Comparison of ENCODE assay signal across 31 mouse cellular contexts in the genomic region with DNA sequence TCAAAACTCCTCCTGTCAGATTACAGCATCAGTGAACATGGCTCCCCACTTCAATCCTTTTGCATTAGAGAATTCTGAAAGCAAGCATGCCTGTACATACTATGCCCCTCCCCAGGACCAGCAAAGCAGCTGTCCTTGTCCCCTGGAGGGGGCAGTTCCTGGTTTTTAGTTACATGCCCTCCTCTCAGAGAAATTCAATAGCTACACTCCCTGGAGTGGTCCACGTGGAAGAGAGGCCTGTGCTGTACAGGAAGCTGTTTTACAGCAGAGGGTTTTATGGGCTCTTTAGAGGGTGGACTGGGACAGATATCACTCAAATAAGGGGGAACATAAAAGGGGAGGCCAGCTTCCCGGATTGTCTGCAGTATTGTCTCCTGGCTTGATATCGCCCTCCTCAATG.
DNase-seq lines count a peak whose midpoint lies in the region; ATAC-seq lines count a peak whose summit lies in the region.
"Had no signal": no experiment of that assay in that cellular context is flagged by ENCODE, and none has a peak within 500 bp of the region (broad histone marks: within the 10 kb centered on the region; RNA-seq: fewer than 3 reads in every experiment).

No protein-coding gene starts in this region.

- DNase-seq in kidney, postnatal 4 days = no peak
- peak; percentile 43 for DNase-seq in embryonic facial prominence, embryonic 11.5 days (ENCODE audit: low spot score)
- DNase-seq in limb, embryonic 10.5 days (ENCODE audit: low spot score) = no peak
- no peak for DNase-seq in adrenal gland, adult 8-10 months
- no peak for DNase-seq in forebrain, embryonic 14.5 days (ENCODE audit: low spot score)
- DNase-seq: adrenal gland, postnatal 25 days; cerebellum, adult 11-12 months; cerebellum, adult 9-11 months; gastrocnemius, postnatal 25 days; heart, adult 11 months; heart, postnatal 4 days; kidney, postnatal 25 days; layer of hippocampus, postnatal 36 days; left cerebral cortex, postnatal 4 days; liver, embryonic 13.5 days; lung, adult 18-20 months; lung, postnatal 4 days; thymus, postnatal 4 days had no signal

- no peak overlapping the region for H3K4me2 ChIP-seq in kidney, embryonic 14.5 days (replicated peaks; ENCODE audit: low read depth, low read length)
- no peak overlapping the region for H3K4me2 ChIP-seq in embryonic facial prominence, embryonic 11.5 days (ENCODE audit: low read depth, low read length)
- no peak overlapping the region for H3K4me2 ChIP-seq in limb, embryonic 15.5 days
- no peak overlapping the region for H3K4me2 ChIP-seq in forebrain, embryonic 14.5 days (ENCODE audit: low read length)
- H3K4me2 ChIP-seq: embryonic facial prominence, embryonic 15.5 days; forebrain, embryonic 13.5 days; hindbrain, embryonic 13.5 days; liver, embryonic 13.5 days; midbrain, embryonic 13.5 days; neural tube, embryonic 13.5 days had no signal

- H3K4me1 ChIP-seq in kidney, embryonic 14.5 days (ENCODE audit: control insufficient read depth, insufficient read depth, low read length) = no peaks in the 10 kb centered on the region
- H3K4me1 ChIP-seq in embryonic facial prominence, embryonic 11.5 days (ENCODE audit: control insufficient read depth, insufficient read depth, low read length) = no peaks in the 10 kb centered on the region; the same call in 1 of the 2 replicates
- peaks cover 9% of the 10 kb centered on the region for H3K4me1 ChIP-seq in limb, embryonic 10.5 days
- peaks cover 4% of the 10 kb centered on the region; the same call in 1 of the 2 replicates for H3K4me1 ChIP-seq in limb, embryonic 15.5 days
- 0 out of 2 replicates have a peak, but pooled peaks cover 3% of the 10 kb centered on the region for H3K4me1 ChIP-seq in forebrain, embryonic 14.5 days (ENCODE audit: control insufficient read depth, insufficient read depth, low read length)
- H3K4me1 ChIP-seq: embryonic facial prominence, embryonic 15.5 days; hindbrain, embryonic 13.5 days; liver, embryonic 13.5 days; megakaryocyte, embryonic 14.5 days; neural tube, embryonic 13.5 days had no signal

- no peak overlapping the region for H3K4me3 ChIP-seq in kidney, embryonic 14.5 days (ENCODE audit: low read length)
- no peak overlapping the region for H3K4me3 ChIP-seq in embryonic facial prominence, embryonic 11.5 days (ENCODE audit: low read depth, low read length)
- no peak overlapping the region for H3K4me3 ChIP-seq in limb, embryonic 10.5 days
- H3K4me3 ChIP-seq in limb, embryonic 15.5 days = no peak overlapping the region
- no peak overlapping the region for H3K4me3 ChIP-seq in forebrain, embryonic 14.5 days (ENCODE audit: low read depth, low read length)
- H3K4me3 ChIP-seq: embryonic facial prominence, embryonic 15.5 days; forebrain, embryonic 13.5 days; heart, embryonic 10.5 days; hindbrain, embryonic 13.5 days; layer of hippocampus, adult 2 months; liver, embryonic 13.5 days; megakaryocyte, embryonic 14.5 days; midbrain, embryonic 13.5 days; neural tube, embryonic 13.5 days had no signal

- H3K9ac ChIP-seq in kidney, embryonic 14.5 days (ENCODE audit: low read depth, low read length) = no peak overlapping the region
- H3K9ac ChIP-seq in embryonic facial prominence, embryonic 11.5 days (replicated peaks; ENCODE audit: low read length) = no peak overlapping the region
- no peak overlapping the region for H3K9ac ChIP-seq in limb, embryonic 15.5 days
- H3K9ac ChIP-seq in forebrain, embryonic 14.5 days (ENCODE audit: low read length) = no peak overlapping the region
- H3K9ac ChIP-seq: embryonic facial prominence, embryonic 15.5 days; forebrain, embryonic 13.5 days; hindbrain, embryonic 13.5 days; liver, embryonic 13.5 days; midbrain, embryonic 13.5 days; neural tube, embryonic 13.5 days had no signal

- 23% methylated on average over 3 of the region's 3 CpGs for WGBS in kidney, embryonic 14.5 days
- 62% methylated on average over 3 of the region's 3 CpGs for WGBS in embryonic facial prominence, embryonic 11.5 days
- WGBS in limb, embryonic 10.5 days = 58% methylated on average over 3 of the region's 3 CpGs
- 21% methylated on average over 3 of the region's 3 CpGs for WGBS in limb, embryonic 15.5 days
- WGBS in forebrain, embryonic 14.5 days = 78% methylated on average over 3 of the region's 3 CpGs

- H3K9me3 ChIP-seq in kidney, embryonic 14.5 days (ENCODE audit: control insufficient read depth, low read length) = no peaks in the 10 kb centered on the region
- no peaks in the 10 kb centered on the region for H3K9me3 ChIP-seq in embryonic facial prominence, embryonic 11.5 days (replicated peaks; ENCODE audit: control insufficient read depth, low read length)
- no peaks in the 10 kb centered on the region for H3K9me3 ChIP-seq in limb, embryonic 10.5 days (replicated peaks)
- no peaks in the 10 kb centered on the region for H3K9me3 ChIP-seq in limb, embryonic 15.5 days
- H3K9me3 ChIP-seq in forebrain, embryonic 14.5 days (replicated peaks; ENCODE audit: control insufficient read depth, low read length) = no peaks in the 10 kb centered on the region
- H3K9me3 ChIP-seq: embryonic facial prominence, embryonic 15.5 days; forebrain, embryonic 13.5 days; heart, embryonic 10.5 days; hindbrain, embryonic 13.5 days; liver, embryonic 13.5 days; midbrain, embryonic 13.5 days; neural tube, embryonic 13.5 days had no signal

- H3K36me3 ChIP-seq in kidney, embryonic 14.5 days (ENCODE audit: control insufficient read depth, insufficient read depth, low read length) = no peaks in the 10 kb centered on the region
- H3K36me3 ChIP-seq in embryonic facial prominence, embryonic 11.5 days (replicated peaks; ENCODE audit: control insufficient read depth, insufficient read depth, low read depth, low read length) = no peaks in the 10 kb centered on the region
- H3K36me3 ChIP-seq in limb, embryonic 10.5 days = no peaks in the 10 kb centered on the region
- H3K36me3 ChIP-seq in limb, embryonic 15.5 days = no peaks in the 10 kb centered on the region
- H3K36me3 ChIP-seq in forebrain, embryonic 14.5 days (ENCODE audit: control insufficient read depth, insufficient read depth, low read length) = no peaks in the 10 kb centered on the region
- H3K36me3 ChIP-seq: embryonic facial prominence, embryonic 15.5 days; heart, embryonic 10.5 days; hindbrain, embryonic 13.5 days; liver, embryonic 13.5 days; midbrain, embryonic 13.5 days; neural tube, embryonic 13.5 days had no signal

- no peak overlapping the region for H3K27ac ChIP-seq in kidney, embryonic 14.5 days (ENCODE audit: low read depth, low read length)
- no peak overlapping the region for H3K27ac ChIP-seq in embryonic facial prominence, embryonic 11.5 days (replicated peaks; ENCODE audit: low read depth, low read length)
- H3K27ac ChIP-seq in limb, embryonic 10.5 days = peak overlapping the region; percentile 2; the same call in 1 of the 2 replicates
- H3K27ac ChIP-seq in limb, embryonic 15.5 days = no peak overlapping the region
- H3K27ac ChIP-seq in forebrain, embryonic 14.5 days (ENCODE audit: low read depth, low read length) = no peak overlapping the region
- H3K27ac ChIP-seq: embryonic facial prominence, embryonic 15.5 days; forebrain, embryonic 13.5 days; heart, embryonic 10.5 days; hindbrain, embryonic 13.5 days; layer of hippocampus, adult 2 months; liver, embryonic 13.5 days; midbrain, embryonic 13.5 days; neural tube, embryonic 13.5 days had no signal

- ATAC-seq in kidney, embryonic 14.5 days (ENCODE audit: low FRiP score, low TSS enrichment) = peak; percentile 95
- 0 out of 2 replicates have a peak, but pooled peaks have one; percentile 52 for ATAC-seq in embryonic facial prominence, embryonic 11.5 days (replicated peaks; ENCODE audit: insufficient number of reproducible peaks, low FRiP score, low TSS enrichment, low read depth)
- peak; percentile 54 for ATAC-seq in limb, embryonic 15.5 days (ENCODE audit: insufficient number of reproducible peaks, low FRiP score, low TSS enrichment, low read depth)
- no peak for ATAC-seq in forebrain, embryonic 14.5 days
- ATAC-seq: forebrain, embryonic 13.5 days; intestine, postnatal 0 days; lung, postnatal 0 days; midbrain, embryonic 13.5 days; Patski had no signal

- H3K27me3 ChIP-seq in kidney, embryonic 14.5 days (ENCODE audit: control insufficient read depth, insufficient read depth, low read length) = no peaks in the 10 kb centered on the region
- no peaks in the 10 kb centered on the region for H3K27me3 ChIP-seq in embryonic facial prominence, embryonic 11.5 days (ENCODE audit: control insufficient read depth, insufficient read depth, low read length)
- H3K27me3 ChIP-seq in limb, embryonic 10.5 days (ENCODE audit: low read depth, poor library complexity, severe bottlenecking) = no peaks in the 10 kb centered on the region
- H3K27me3 ChIP-seq in limb, embryonic 15.5 days = no peaks in the 10 kb centered on the region
- no peaks in the 10 kb centered on the region for H3K27me3 ChIP-seq in forebrain, embryonic 14.5 days (replicated peaks; ENCODE audit: control insufficient read depth, insufficient read depth, low read length)
- H3K27me3 ChIP-seq: embryonic facial prominence, embryonic 15.5 days; forebrain, embryonic 13.5 days; hindbrain, embryonic 13.5 days; liver, embryonic 13.5 days; megakaryocyte, embryonic 14.5 days; midbrain, embryonic 13.5 days; neural tube, embryonic 13.5 days; Patski had no signal
